Comparison of ENCODE assay signal across 11 mouse cellular contexts in the genomic region with DNA sequence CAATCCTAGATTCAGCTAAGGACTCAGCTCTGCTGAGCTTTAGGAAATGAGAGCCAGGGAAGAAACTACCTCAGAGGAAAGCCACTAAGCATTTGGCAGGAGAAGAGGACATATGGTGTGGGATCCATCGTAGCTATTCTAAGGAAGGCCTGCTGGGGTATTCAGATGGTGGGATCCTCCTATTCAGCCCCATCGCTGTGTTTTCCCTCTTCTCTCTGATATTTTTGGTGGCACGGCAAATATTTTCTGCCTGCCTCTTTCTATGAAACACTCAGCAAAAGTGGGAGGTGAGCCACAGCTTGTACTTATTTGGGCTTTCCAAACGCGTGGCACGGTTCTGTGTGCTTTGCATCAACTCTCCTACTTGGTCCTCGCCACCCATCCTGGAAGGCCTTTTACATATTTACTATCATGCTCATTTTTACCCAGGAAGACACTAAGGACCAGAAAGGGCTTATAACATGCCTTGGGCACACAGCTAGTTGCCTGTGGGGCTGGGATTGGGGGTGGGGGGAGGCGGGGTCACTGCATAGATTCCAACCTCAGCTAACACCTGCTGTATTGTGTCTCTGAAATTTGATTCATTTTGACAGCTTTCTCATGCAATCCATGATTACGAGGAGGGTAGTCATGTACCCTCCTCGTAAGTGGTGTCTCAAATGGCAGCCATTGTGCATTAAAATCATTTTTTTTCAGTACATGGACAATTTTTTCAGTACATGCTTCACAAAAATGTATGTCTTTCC. TPM values are rescaled to one million over a fixed set of nuclear protein-coding genes. Genes with fewer than 3 reads are reported as not detected.
DNase-seq lines count a peak whose midpoint lies in the region; ATAC-seq lines count a peak whose summit lies in the region.
"Had no signal": no experiment of that assay in that cellular context is flagged by ENCODE, and none has a peak within 500 bp of the region (broad histone marks: within the 10 kb centered on the region; RNA-seq: fewer than 3 reads in every experiment).

No protein-coding gene starts in this region.

- no peak overlapping the region for H3K4me3 ChIP-seq in kidney, embryonic 16.5 days (ENCODE audit: low read length)
- no peak overlapping the region for H3K4me3 ChIP-seq in embryonic facial prominence, embryonic 10.5 days
- H3K4me3 ChIP-seq: neural tube, embryonic 12.5 days had no signal

- no peaks in the 10 kb centered on the region for H3K36me3 ChIP-seq in kidney, embryonic 16.5 days (ENCODE audit: insufficient read depth, low read length)
- H3K36me3 ChIP-seq in embryonic facial prominence, embryonic 10.5 days (replicated peaks) = no peaks in the 10 kb centered on the region
- H3K36me3 ChIP-seq: neural tube, embryonic 12.5 days had no signal

- H3K4me2 ChIP-seq in kidney, embryonic 16.5 days (replicated peaks; ENCODE audit: low read depth, low read length) = no peak overlapping the region
- H3K4me2 ChIP-seq: neural tube, embryonic 12.5 days had no signal

- peak overlapping the region; percentile 76 for H3K27ac ChIP-seq in kidney, embryonic 16.5 days (ENCODE audit: low read length)
- H3K27ac ChIP-seq in embryonic facial prominence, embryonic 10.5 days (replicated peaks) = peak overlapping the region; percentile 55
- H3K27ac ChIP-seq: neural tube, embryonic 12.5 days had no signal

- no peak for ATAC-seq in kidney, embryonic 16.5 days (ENCODE audit: low FRiP score, low TSS enrichment)
- no peak for ATAC-seq in megakaryocyte, adult 5-6 weeks (ENCODE audit: poor library complexity, severe bottlenecking)
- ATAC-seq in erythroblast, adult 5-6 weeks (replicated peaks; ENCODE audit: low FRiP score, poor library complexity, severe bottlenecking) = no peak

- WGBS in kidney, embryonic 16.5 days = 82% methylated on average over 10 of the region's 10 CpGs
- 89% methylated on average over 10 of the region's 10 CpGs for WGBS in embryonic facial prominence, embryonic 10.5 days

- no peak overlapping the region for H3K9ac ChIP-seq in kidney, embryonic 16.5 days (replicated peaks; ENCODE audit: low read length)
- H3K9ac ChIP-seq: neural tube, embryonic 12.5 days had no signal

- DNase-seq in kidney, adult 8-10 months = no peak
- DNase-seq in embryonic facial prominence, embryonic 10.5 days (ENCODE audit: low spot score) = no peak
- peak; percentile 85 for DNase-seq in layer of hippocampus, adult 9-11 months
- peak; percentile 55 for DNase-seq in right cerebral cortex, postnatal 14 days
- DNase-seq in embryo, embryonic 10 days (ENCODE audit: low spot score) = no peak

- no peaks in the 10 kb centered on the region for H3K9me3 ChIP-seq in kidney, embryonic 16.5 days (ENCODE audit: low read length)
- H3K9me3 ChIP-seq in embryonic facial prominence, embryonic 10.5 days = no peaks in the 10 kb centered on the region
- H3K9me3 ChIP-seq: neural tube, embryonic 12.5 days had no signal

- peaks cover 45% of the 10 kb centered on the region for H3K4me1 ChIP-seq in kidney, embryonic 16.5 days (ENCODE audit: insufficient read depth, low read length)
- peaks cover 43% of the 10 kb centered on the region for H3K4me1 ChIP-seq in embryonic facial prominence, embryonic 10.5 days

- no peaks in the 10 kb centered on the region for H3K27me3 ChIP-seq in kidney, embryonic 16.5 days (ENCODE audit: insufficient read depth, low read length)
- H3K27me3 ChIP-seq in embryonic facial prominence, embryonic 10.5 days (replicated peaks; ENCODE audit: low read depth, poor library complexity, severe bottlenecking) = no peaks in the 10 kb centered on the region
- H3K27me3 ChIP-seq: neural tube, embryonic 12.5 days; Patski had no signal

RNA-seq across cellular contexts. Expression of a gene that starts 46.1 kb away (rescaled TPM):
- 5.2 and 6.5 TPM in 2 replicates for polyA plus RNA-seq in kidney, embryonic 16.5 days (2015; fragmentation: Nextera tagmentation; extraction: Ambion mirVana)
- 15.9 and 17.6 TPM in 2 replicates for polyA plus RNA-seq in embryonic facial prominence, embryonic 10.5 days (2016; fragmentation: Nextera tagmentation; extraction: Ambion mirVana)
- not detected in 2 replicates for total RNA-seq in megakaryocyte, adult 5-6 weeks (2015)
- not detected in 2 replicates for total RNA-seq in megakaryocyte, adult 5-6 weeks (2017)
- 0.19 TPM in 1 of 2 replicates, not detected in the other for total RNA-seq in erythroblast, adult 5-6 weeks (2015; ENCODE audit: low replicate concordance)
- not detected in 2 replicates for total RNA-seq in erythroblast, adult 5-6 weeks (2017; ENCODE audit: low replicate concordance)
- polyA plus RNA-seq: gonadal fat pad, adult 2 months had no signal

RNA-seq across cellular contexts. Expression of a gene that starts 46.3 kb away (rescaled TPM):
- 145 and 166 TPM in 2 replicates for polyA plus RNA-seq in kidney, embryonic 16.5 days (2015; fragmentation: Nextera tagmentation; extraction: Ambion mirVana)
- polyA plus RNA-seq in embryonic facial prominence, embryonic 10.5 days (2016; fragmentation: Nextera tagmentation; extraction: Ambion mirVana) = 218 and 249 TPM in 2 replicates
- 0.09 TPM in 1 of 2 replicates, not detected in the other for total RNA-seq in megakaryocyte, adult 5-6 weeks (2015)
- under 0.01 TPM in 1 of 2 replicates, not detected in the other for total RNA-seq in megakaryocyte, adult 5-6 weeks (2017)
- not detected in 2 replicates for total RNA-seq in erythroblast, adult 5-6 weeks (2015; ENCODE audit: low replicate concordance)
- not detected in 2 replicates for total RNA-seq in erythroblast, adult 5-6 weeks (2017; ENCODE audit: low replicate concordance)

Comparison
In these comparisons a context has a peak if more than half of its experiments do, and no peak if none do; other contexts are left out.
1. DNase-seq: peak in layer of hippocampus, adult 9-11 months (single experiment) and right cerebral cortex, postnatal 14 days (single experiment); none in kidney, adult 8-10 months (0 of 2), embryonic facial prominence, embryonic 10.5 days (single experiment) and embryo, embryonic 10 days (single experiment).